ENCODE assay signal across 25 mouse cellular contexts in genomic region chr6:122345731-122346130, GRCm38 (mm10). TPM values are rescaled to one million over a fixed set of nuclear protein-coding genes. Genes with fewer than 3 reads are reported as not detected.
A peak's percentile ranks its signal among the peaks of the same experiment; 100 is the strongest.
DNase-seq lines count a peak whose midpoint lies in the region; ATAC-seq and TF ChIP-seq lines count a peak whose summit lies in the region.
"Had no signal": no experiment of that assay in that cellular context is flagged by ENCODE, and none has a peak within 500 bp of the region (broad histone marks: within the 10 kb centered on the region; RNA-seq: fewer than 3 reads in every experiment).

No protein-coding gene starts in this region.

- no peak overlapping the region for H3K4me2 ChIP-seq in heart, embryonic 14.5 days (ENCODE audit: low read length)
- no peak overlapping the region for H3K4me2 ChIP-seq in heart, embryonic 16.5 days (ENCODE audit: low read depth, low read length)
- H3K4me2 ChIP-seq in midbrain, embryonic 16.5 days (ENCODE audit: low read length): no peak overlapping the region
- H3K4me2 ChIP-seq: hindbrain, embryonic 12.5 days; midbrain, embryonic 15.5 days had no signal

- H3K36me3 ChIP-seq in heart, embryonic 14.5 days (ENCODE audit: control insufficient read depth, insufficient read depth, low read length): no peaks in the 10 kb centered on the region
- H3K36me3 ChIP-seq in E14TG2a.4 (ENCODE audit: insufficient read depth, low read length): peaks cover 11% of the 10 kb centered on the region
- H3K36me3 ChIP-seq in heart, embryonic 16.5 days (ENCODE audit: control insufficient read depth, insufficient read depth): no peaks in the 10 kb centered on the region
- H3K36me3 ChIP-seq in midbrain, embryonic 16.5 days (ENCODE audit: control insufficient read depth, insufficient read depth, low read length): no peaks in the 10 kb centered on the region
- H3K36me3 ChIP-seq: hindbrain, embryonic 12.5 days; midbrain, embryonic 15.5 days had no signal

- peaks cover 5 to 21% of the 10 kb centered on the region in 2 experiments; a peak in 2 of 4 replicates for H3K4me1 ChIP-seq in heart, embryonic 14.5 days (ENCODE audit: control insufficient read depth in 2 of 2, insufficient read depth in 2 of 2, low read length in 2 of 2)
- peaks cover 76% of the 10 kb centered on the region for H3K4me1 ChIP-seq in E14TG2a.4 (replicated peaks; ENCODE audit: low read depth, low read length)
- peaks cover 22% of the 10 kb centered on the region for H3K4me1 ChIP-seq in heart, embryonic 16.5 days (ENCODE audit: control insufficient read depth, insufficient read depth, low read length)
- H3K4me1 ChIP-seq in midbrain, embryonic 16.5 days (ENCODE audit: control insufficient read depth, insufficient read depth, low read length): peaks cover 4% of the 10 kb centered on the region

- peak overlapping the region; percentile 49 to 56; a peak in 3 of 4 replicates for H3K27ac ChIP-seq in heart, embryonic 14.5 days (replicated peaks in 1 of 2; ENCODE audit: control insufficient read depth in 1 of 2, insufficient read depth in 1 of 2, low read depth in 2 of 2, low read length in 2 of 2)
- H3K27ac ChIP-seq in heart, embryonic 16.5 days (ENCODE audit: low read length): peak overlapping the region; percentile 24; the same call in 1 of the 2 replicates
- H3K27ac ChIP-seq in midbrain, embryonic 16.5 days (ENCODE audit: low read length): no peak overlapping the region
- H3K27ac ChIP-seq: hindbrain, embryonic 12.5 days; hindbrain, postnatal 0 days; midbrain, embryonic 15.5 days had no signal

- DNase-seq in heart, adult 11 months: peak; percentile 79
- no peak for DNase-seq in heart, postnatal 36 days
- DNase-seq in heart, adult 9 months (ENCODE audit: low spot score in 2 of 2): no peak
- DNase-seq in spleen, adult 18-20 months: no peak
- DNase-seq: adrenal gland, postnatal 25 days; cerebellum, adult 11-12 months; cerebellum, postnatal 10 days; gastrocnemius, postnatal 14 days; kidney, adult 11 months; kidney, postnatal 14 days; layer of hippocampus, adult 9-11 months; liver, postnatal 0 days; lung, postnatal 4 days; right cerebral cortex, postnatal 25 days; thymus, postnatal 25 days had no signal

- WGBS in heart, embryonic 14.5 days: 27% methylated on average over 6 of the region's 6 CpGs
- 33% methylated on average over 6 of the region's 6 CpGs for WGBS in heart, embryonic 16.5 days
- WGBS in midbrain, embryonic 16.5 days: 88% methylated on average over 6 of the region's 6 CpGs

- no peak; the same call in 1 of the 2 replicates for ATAC-seq in heart, embryonic 14.5 days (ENCODE audit: insufficient number of reproducible peaks, insufficient read depth, low FRiP score, low read depth)
- peak; percentile 61 for ATAC-seq in heart, embryonic 16.5 days (replicated peaks; ENCODE audit: extremely low read depth, insufficient read depth, low FRiP score)
- no peak for ATAC-seq in midbrain, embryonic 16.5 days
- ATAC-seq: forebrain, embryonic 16.5 days; hindbrain, postnatal 0 days; liver, postnatal 0 days; midbrain, embryonic 15.5 days had no signal

- no peak for TF ChIP-seq CTCF in E14TG2a.4 (conservative IDR thresholded peaks at IDR 0.05; ENCODE audit: low read length)

- H3K9ac ChIP-seq in heart, embryonic 14.5 days (ENCODE audit: low read length): no peak overlapping the region
- H3K9ac ChIP-seq in heart, embryonic 16.5 days (ENCODE audit: low read length): no peak overlapping the region
- H3K9ac ChIP-seq in midbrain, embryonic 16.5 days (ENCODE audit: low read depth, low read length): no peak overlapping the region
- H3K9ac ChIP-seq: hindbrain, embryonic 12.5 days; liver, postnatal 0 days; midbrain, embryonic 15.5 days had no signal

- H3K9me3 ChIP-seq in heart, embryonic 14.5 days (ENCODE audit: control insufficient read depth, low read length): no peaks in the 10 kb centered on the region
- no peaks in the 10 kb centered on the region for H3K9me3 ChIP-seq in E14TG2a.4 (ENCODE audit: low read length)
- H3K9me3 ChIP-seq in heart, embryonic 16.5 days (replicated peaks; ENCODE audit: control insufficient read depth, low read length): no peaks in the 10 kb centered on the region
- no peaks in the 10 kb centered on the region for H3K9me3 ChIP-seq in midbrain, embryonic 16.5 days (replicated peaks; ENCODE audit: control insufficient read depth, low read length, poor library complexity, severe bottlenecking)
- H3K9me3 ChIP-seq: hindbrain, embryonic 12.5 days; megakaryocyte, embryonic 14.5 days; midbrain, embryonic 15.5 days had no signal

- H3K27me3 ChIP-seq in heart, embryonic 14.5 days (ENCODE audit: control insufficient read depth, insufficient read depth, low read length): no peaks in the 10 kb centered on the region
- no peaks in the 10 kb centered on the region for H3K27me3 ChIP-seq in E14TG2a.4 (ENCODE audit: insufficient read depth, low read length)
- no peaks in the 10 kb centered on the region for H3K27me3 ChIP-seq in heart, embryonic 16.5 days (ENCODE audit: control insufficient read depth, insufficient read depth, low read length)
- H3K27me3 ChIP-seq in midbrain, embryonic 16.5 days (ENCODE audit: control insufficient read depth, insufficient read depth, low read depth, low read length): no peaks in the 10 kb centered on the region
- H3K27me3 ChIP-seq: hindbrain, embryonic 12.5 days; megakaryocyte, embryonic 14.5 days; midbrain, embryonic 15.5 days had no signal

- intact Hi-C loops in heart, postnatal 36 days (cut with DNase I): no loop called here

- H3K4me3 ChIP-seq in heart, embryonic 14.5 days (ENCODE audit: control insufficient read depth in 1 of 2, insufficient read depth in 1 of 2, low read depth in 1 of 2, low read length in 2 of 2): no peak overlapping the region
- peak overlapping the region; percentile 66 for H3K4me3 ChIP-seq in E14TG2a.4 (replicated peaks; ENCODE audit: low read length)
- H3K4me3 ChIP-seq in heart, embryonic 16.5 days (ENCODE audit: low read length): no peak overlapping the region
- no peak overlapping the region for H3K4me3 ChIP-seq in midbrain, embryonic 16.5 days (ENCODE audit: low read depth, low read length)
- H3K4me3 ChIP-seq: erythroblast, embryonic 14.5 days; hindbrain, embryonic 12.5 days; megakaryocyte, embryonic 14.5 days; midbrain, embryonic 15.5 days had no signal

RNA-seq across cellular contexts. Expression of gene Phc1, which starts 5.4 kb away (rescaled TPM):
- 10 to 100 TPM; 17.5 to 21.8 TPM for total RNA-seq in heart, postnatal 36 days (2021)
- 11.6 and 13.2 TPM in 2 replicates for polyA plus RNA-seq in heart, embryonic 14.5 days (2014; fragmentation: Nextera tagmentation; extraction: Ambion mirVana)
- polyA plus RNA-seq in heart, embryonic 16.5 days (2015; fragmentation: Nextera tagmentation; extraction: Ambion mirVana): 7.2 and 9.2 TPM in 2 replicates
- 32.2 and 34.2 TPM in 2 replicates for polyA plus RNA-seq in midbrain, embryonic 16.5 days (2015; fragmentation: Nextera tagmentation; extraction: Ambion mirVana)

RNA-seq across cellular contexts. Expression of gene M6pr, which starts 37.2 kb away (rescaled TPM):
- total RNA-seq in heart, postnatal 36 days (2021): 10 to 100 TPM; 40.8 to 42.8 TPM
- 76.2 and 77.2 TPM in 2 replicates for polyA plus RNA-seq in heart, embryonic 14.5 days (2014; fragmentation: Nextera tagmentation; extraction: Ambion mirVana)
- polyA plus RNA-seq in heart, embryonic 16.5 days (2015; fragmentation: Nextera tagmentation; extraction: Ambion mirVana): 74.0 and 81.7 TPM in 2 replicates
- polyA plus RNA-seq in midbrain, embryonic 16.5 days (2015; fragmentation: Nextera tagmentation; extraction: Ambion mirVana): 50.5 and 54.1 TPM in 2 replicates
